Comparison of ENCODE assay signal across 9 mouse cellular contexts in the genomic region with DNA sequence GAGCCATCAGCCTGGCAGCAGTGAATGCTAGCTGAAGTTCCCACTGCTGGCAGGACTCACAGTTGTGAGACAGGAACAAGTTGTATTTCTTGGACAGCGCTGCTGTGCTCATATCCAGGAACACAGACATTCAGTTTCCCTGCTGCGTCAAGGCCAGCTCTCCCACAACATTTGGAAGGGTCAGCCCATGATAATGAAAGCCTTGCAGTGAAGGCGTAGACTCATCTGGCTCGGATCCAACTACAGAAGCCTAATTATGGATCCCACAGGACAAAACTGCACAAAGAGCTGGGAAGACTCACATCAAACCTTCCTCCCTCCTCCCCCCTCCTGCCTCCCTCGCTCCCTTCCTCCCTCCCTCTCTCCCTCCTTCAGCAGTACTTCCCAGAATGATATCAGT. TPM values are rescaled to one million over a fixed set of nuclear protein-coding genes. Genes with fewer than 3 reads are reported as not detected.
DNase-seq lines count a peak whose midpoint lies in the region; ATAC-seq and TF ChIP-seq lines count a peak whose summit lies in the region.
"Had no signal": no experiment of that assay in that cellular context is flagged by ENCODE, and none has a peak within 500 bp of the region (broad histone marks: within the 10 kb centered on the region; RNA-seq: fewer than 3 reads in every experiment).

No protein-coding gene starts in this region.

- no peak overlapping the region for H3K4me3 ChIP-seq in brown adipose tissue, adult 24 weeks (ENCODE audit: insufficient read depth, low read depth, low read length)
- peak overlapping the region; percentile 39 for H3K4me3 ChIP-seq in gastrocnemius, adult 2 months
- no peak overlapping the region for H3K4me3 ChIP-seq in hindbrain, embryonic 13.5 days
- H3K4me3 ChIP-seq in midbrain, embryonic 14.5 days (replicated peaks; ENCODE audit: low read depth, low read length), result no peak overlapping the region
- H3K4me3 ChIP-seq: liver, embryonic 15.5 days had no signal

- H3K36me3 ChIP-seq in hindbrain, embryonic 13.5 days, result no peaks in the 10 kb centered on the region
- H3K36me3 ChIP-seq in midbrain, embryonic 14.5 days (ENCODE audit: control insufficient read depth, insufficient read depth, low read length), result no peaks in the 10 kb centered on the region
- H3K36me3 ChIP-seq: liver, embryonic 15.5 days had no signal

- no peak for TF ChIP-seq CTCF in gastrocnemius, adult 2 months (IDR thresholded peaks at IDR 0.05)

- 27% methylated on average over 5 of the region's 5 CpGs for WGBS in hindbrain, embryonic 13.5 days
- 29% methylated on average over 5 of the region's 5 CpGs for WGBS in midbrain, embryonic 14.5 days

- H3K4me1 ChIP-seq in brown adipose tissue, adult 24 weeks (ENCODE audit: control insufficient read depth, insufficient read depth, insufficient read length, low read length), result no peaks in the 10 kb centered on the region; the same call in 1 of the 2 replicates
- H3K4me1 ChIP-seq in hindbrain, embryonic 13.5 days (replicated peaks), result peaks cover 9% of the 10 kb centered on the region
- peaks cover 8% of the 10 kb centered on the region; the same call in 1 of the 2 replicates for H3K4me1 ChIP-seq in midbrain, embryonic 14.5 days (ENCODE audit: control insufficient read depth, insufficient read depth, low read length)
- H3K4me1 ChIP-seq: liver, embryonic 15.5 days had no signal

- H3K4me2 ChIP-seq in hindbrain, embryonic 13.5 days, result no peak overlapping the region
- no peak overlapping the region for H3K4me2 ChIP-seq in midbrain, embryonic 14.5 days (ENCODE audit: low read length)
- H3K4me2 ChIP-seq: liver, embryonic 15.5 days had no signal

- peak; percentile 87 to 89 for DNase-seq in adrenal gland, adult (ENCODE audit: inconsistent age in 2 of 2, low spot score in 1 of 2)
- DNase-seq in gastrocnemius, adult 2 months, result peak; percentile 81
- DNase-seq in layer of hippocampus, postnatal 14 days (ENCODE audit: low spot score in 2 of 2), result peak; percentile 53 to 92
- DNase-seq in midbrain, embryonic 14.5 days, result peak; percentile 85
- DNase-seq in testis, postnatal 14 days (ENCODE audit: low spot score), result peak; percentile 89
- DNase-seq in thymus, postnatal 36 days, result no peak

- no peaks in the 10 kb centered on the region for H3K27me3 ChIP-seq in hindbrain, embryonic 13.5 days
- no peaks in the 10 kb centered on the region for H3K27me3 ChIP-seq in midbrain, embryonic 14.5 days (ENCODE audit: control insufficient read depth, insufficient read depth, low read length)
- H3K27me3 ChIP-seq: liver, embryonic 15.5 days had no signal

- ATAC-seq in hindbrain, embryonic 13.5 days (ENCODE audit: low FRiP score), result peak; percentile 52; the same call in 1 of the 2 replicates
- peak; percentile 34; the same call in 1 of the 2 replicates for ATAC-seq in midbrain, embryonic 14.5 days (ENCODE audit: low FRiP score, low TSS enrichment)

- no peaks in the 10 kb centered on the region for H3K9me3 ChIP-seq in hindbrain, embryonic 13.5 days
- no peaks in the 10 kb centered on the region for H3K9me3 ChIP-seq in midbrain, embryonic 14.5 days (ENCODE audit: control insufficient read depth, low read length)
- H3K9me3 ChIP-seq: liver, embryonic 15.5 days had no signal

- intact Hi-C loops in gastrocnemius, adult 2 months (cut with DNase I), result loop anchor here (2.0 kb wide), 1 partner anchor 19 kb away; the partner anchor contains the start of gene Gm15737

- H3K9ac ChIP-seq in hindbrain, embryonic 13.5 days, result no peak overlapping the region
- no peak overlapping the region for H3K9ac ChIP-seq in midbrain, embryonic 14.5 days (replicated peaks; ENCODE audit: low read length)
- H3K9ac ChIP-seq: liver, embryonic 15.5 days had no signal

- H3K27ac ChIP-seq in brown adipose tissue, adult 24 weeks (replicated peaks; ENCODE audit: low read depth, low read length), result 0 out of 2 replicates have a peak overlapping the region, but pooled peaks have one; percentile 10
- peak overlapping the region; percentile 84 for H3K27ac ChIP-seq in gastrocnemius, adult 2 months
- 0 out of 2 replicates have a peak overlapping the region, but pooled peaks have one; percentile 30 for H3K27ac ChIP-seq in hindbrain, embryonic 13.5 days
- H3K27ac ChIP-seq in midbrain, embryonic 14.5 days (replicated peaks; ENCODE audit: low read depth, low read length), result 0 out of 2 replicates have a peak overlapping the region, but pooled peaks have one; percentile 37
- H3K27ac ChIP-seq: liver, embryonic 15.5 days had no signal

RNA-seq across cellular contexts. Expression of gene Gm15737, which starts 18.9 kb away (rescaled TPM):
- not detected in 2 replicates for polyA plus RNA-seq in brown adipose tissue, adult 24 weeks (2012; ENCODE audit: insufficient read depth, insufficient read length, missing spikeins)
- under 1 TPM; 0.50 to 0.51 TPM for total RNA-seq in gastrocnemius, adult 2 months (2021)
- not detected in 2 replicates for polyA plus RNA-seq in hindbrain, embryonic 13.5 days (2015; fragmentation: Nextera tagmentation; extraction: Ambion mirVana)
- total RNA-seq in layer of hippocampus, postnatal 14 days (2021), result not detected
- 0.05 TPM in 1 of 2 replicates, not detected in the other for polyA plus RNA-seq in midbrain, embryonic 14.5 days (2014; fragmentation: Nextera tagmentation; extraction: Ambion mirVana)
- polyA plus RNA-seq: liver, embryonic 15.5 days had no signal

RNA-seq across cellular contexts. Expression of gene A730049H05Rik, which starts 34.0 kb away (rescaled TPM):
- not detected in 2 replicates for polyA plus RNA-seq in brown adipose tissue, adult 24 weeks (2012; ENCODE audit: insufficient read depth, insufficient read length, missing spikeins)
- total RNA-seq in gastrocnemius, adult 2 months (2021), result under 1 TPM in 1 of 2 experiments, not detected in 1; 0.11 TPM
- polyA plus RNA-seq in hindbrain, embryonic 13.5 days (2015; fragmentation: Nextera tagmentation; extraction: Ambion mirVana), result 0.41 and 0.97 TPM in 2 replicates
- total RNA-seq in layer of hippocampus, postnatal 14 days (2021), result under 1 TPM; 0.25 to 0.29 TPM
- polyA plus RNA-seq in midbrain, embryonic 14.5 days (2014; fragmentation: Nextera tagmentation; extraction: Ambion mirVana), result 0.37 and 0.46 TPM in 2 replicates
- polyA plus RNA-seq: liver, embryonic 15.5 days had no signal

Comparison
In these comparisons a context has a peak if more than half of its experiments do, and no peak if none do; other contexts are left out.
1. DNase-seq: peak in adrenal gland, adult (2 of 2), gastrocnemius, adult 2 months (single experiment), layer of hippocampus, postnatal 14 days (2 of 2), midbrain, embryonic 14.5 days (single experiment) and testis, postnatal 14 days (single experiment); none in thymus, postnatal 36 days (0 of 2).
2. H3K27ac ChIP-seq: peak in every context shown above with its lines; median percentile 84 in gastrocnemius, adult 2 months; 37 in midbrain, embryonic 14.5 days; 30 in hindbrain, embryonic 13.5 days; 10 in brown adipose tissue, adult 24 weeks.